Mouse (Mus musculus) lung, adult 2 months (tissue): ENCODE data around the gene Olfr68.

ENCODE experiments used
- CTCF ChIP-seq: fragments of 200-500 bp; IDR thresholded peaks from 2 replicates; pipeline ENCODE4 v1.5.1; 2011; ENCODE audit warnings: mild to moderate bottlenecking, low read length, control low read depth; ENCODE audit not compliant: insufficient read depth
- POLR2A ChIP-seq: fragments of 200-500 bp; IDR thresholded peaks from 2 replicates; pipeline ENCODE4 v1.6.1; 2011; ENCODE audit warnings: low read depth, mild to moderate bottlenecking, control low read depth, low read length, borderline replicate concordance; ENCODE audit errors: extremely low read depth

- no peak for TF ChIP-seq CTCF
- TF ChIP-seq POLR2A = no peak
Measured at GRCm38 (mm10) chr7:103808971-103809800, 29.7 kb upstream of the Olfr68 start.
